Mouse (Mus musculus) olfactory bulb, adult 2 months (tissue): Measurements from ENCODE around the gene Smchd1.

Experiments
- CTCF ChIP-seq: fragments of 200-500 bp; IDR thresholded peaks from 2 replicates; pipeline ENCODE4 v1.5.1; 2012; ENCODE audit warnings: low read depth, mild to moderate bottlenecking, low read length, moderate library complexity; ENCODE audit not compliant: insufficient read depth
- POLR2A ChIP-seq: fragments of 200-500 bp; IDR thresholded peaks from 2 replicates; pipeline ENCODE4 v1.6.1; 2012; ENCODE audit warnings: mild to moderate bottlenecking, low read depth, low read length, moderate library complexity; ENCODE audit not compliant: insufficient read depth

- TF ChIP-seq CTCF (no peak), POLR2A (no peak)
Measured at GRCm38 (mm10) chr17:71301413-71301812, 173.7 kb downstream of the Smchd1 start.
